Mouse (Mus musculus) ES-E14 (cell line): Measurements from ENCODE around the gene Hic2.

Experiments
- CHD2 ChIP-seq: IDR thresholded peaks from 2 replicates; pipeline ENCODE4 v1.6.1; 2014; ENCODE audit warnings: mild to moderate bottlenecking, low read depth, low read length, inconsistent platforms
- HCFC1 ChIP-seq: IDR thresholded peaks from 2 replicates; pipeline ENCODE4 v1.6.1; 2012; ENCODE audit warnings: low read length, inconsistent platforms, borderline replicate concordance; ENCODE audit not compliant: insufficient read depth
- MAFK ChIP-seq: IDR thresholded peaks from 2 replicates; pipeline ENCODE4 v1.6.1; 2014; ENCODE audit warnings: mild to moderate bottlenecking, low read depth, low read length, inconsistent platforms; ENCODE audit not compliant: insufficient read depth
- ZC3H11A ChIP-seq: IDR thresholded peaks from 2 replicates; pipeline ENCODE4 v1.6.1; 2012; ENCODE audit warnings: low read depth, mild to moderate bottlenecking, inconsistent platforms, low read length, borderline replicate concordance
- ZNF384 ChIP-seq: IDR thresholded peaks from 2 replicates; pipeline ENCODE4 v1.6.1; 2012; ENCODE audit warnings: low read depth, low read length, inconsistent platforms

- TF ChIP-seq ZC3H11A, result no peak
- no peak for TF ChIP-seq CHD2
- TF ChIP-seq HCFC1, result no peak
- TF ChIP-seq MAFK, result no peak
- no peak for TF ChIP-seq ZNF384
These were observed 4.3 kb downstream of the Hic2 start for GRCm38 (mm10) chr16:17237634-17238033.
